Mouse (Mus musculus) liver, embryonic 14.5 days (tissue): ENCODE measurements around the gene Accs. TPM values are rescaled to one million over a fixed set of nuclear protein-coding genes. Genes with fewer than 3 reads are reported as not detected.

Experiments used
- ATAC-seq: fragments of 200-750 bp; cut with Nextera tagmentation; 2 replicates; pipeline ENCODE4 v1.8.0; 2017; ENCODE audit warnings: moderate number of reproducible peaks, mild to moderate bottlenecking, moderate library complexity; ENCODE audit not compliant: insufficient read depth
- DNase-seq, 3 experiments: peaks; one replicate each; pipeline ENCODE4 v3.0.0-alpha.2; 2012 to 2013; ENCODE audit warnings: low read depth in 3 of 3, low spot score in 3 of 3
- H3K27ac ChIP-seq: fragments of 300-500 bp; sonication (generic); 2 replicates; pipeline ENCODE4 v1.5.1; 2014; ENCODE audit warnings: moderate library complexity, mild to moderate bottlenecking, control low read depth, inconsistent platforms
- H3K27me3 ChIP-seq: fragments of 300-500 bp; sonication (generic); 2 replicates; pipeline ENCODE4 v1.6.1; 2014; ENCODE audit warnings: mild to moderate bottlenecking, low read length, moderate library complexity; ENCODE audit not compliant: control insufficient read depth, insufficient read depth
- H3K36me3 ChIP-seq: fragments of 300-500 bp; sonication (generic); replicated peaks from 2 replicates; pipeline ENCODE4 v1.6.1; 2014; ENCODE audit warnings: low read depth; ENCODE audit not compliant: control insufficient read depth, insufficient read depth
- H3K4me1 ChIP-seq, 2 experiments: fragments of 200-500 bp in 1 of 2; fragments of 300-500 bp in 1 of 2; sonication (generic) in 1 of 2; replicated peaks; 2 replicates each; pipeline ENCODE4 v1.6.1; 2012 to 2014; ENCODE audit warnings: antibody characterized with exemption in 1 of 2, inconsistent platforms in 1 of 2, low read length in 1 of 2; ENCODE audit not compliant: control insufficient read depth in 2 of 2, insufficient read depth in 2 of 2
- H3K4me2 ChIP-seq: fragments of 300-500 bp; sonication (generic); 2 replicates; pipeline ENCODE4 v1.6.1; 2014; ENCODE audit warnings: low read depth, mild to moderate bottlenecking, control low read depth, moderate library complexity
- H3K4me3 ChIP-seq, 2 experiments: fragments of 200-500 bp in 1 of 2; fragments of 300-500 bp in 1 of 2; sonication (generic) in 1 of 2; 2 replicates each; pipeline ENCODE4 v1.5.1; 2012 to 2014; ENCODE audit warnings: low read depth in 2 of 2, low read length in 2 of 2, mild to moderate bottlenecking in 2 of 2, control low read depth in 1 of 2, inconsistent platforms in 1 of 2, moderate library complexity in 1 of 2; ENCODE audit not compliant: insufficient read depth in 1 of 2
- H3K9ac ChIP-seq: fragments of 300-500 bp; sonication (generic); replicated peaks from 2 replicates; pipeline ENCODE4 v1.6.1; 2014; ENCODE audit warnings: mild to moderate bottlenecking, control low read depth, moderate library complexity
- H3K9me3 ChIP-seq: fragments of 300-500 bp; sonication (generic); 2 replicates; pipeline ENCODE4 v1.6.1; 2016; ENCODE audit warnings: low read length, mixed read lengths; ENCODE audit not compliant: control insufficient read depth
- CTCF ChIP-seq: IDR thresholded peaks from 2 replicates; pipeline ENCODE4 v1.5.1; 2016; ENCODE audit warnings: antibody characterized with exemption, low read depth, control low read depth
- EP300 ChIP-seq: IDR thresholded peaks from 2 replicates; pipeline ENCODE4 v1.6.1; 2016; ENCODE audit warnings: antibody characterized with exemption, low read depth
- WGBS: fragments of 180-500 bp; shearing (Covaris S2); extraction: QIAGEN DNeasy Blood & Tissue Kit; methylation state at CpG from one replicate; pipeline ENCODE4 v1.1.7; 2014; ENCODE audit not compliant: insufficient replicate concordance; 5-methylcytosine and 5-hydroxymethylcytosine counted together
- polyA plus RNA-seq, 2 experiments: library from polyadenylated mRNA; depleted of rRNA in 1 of 2; stranded (reverse) in 1 of 2; unstranded in 1 of 2; fragments of >200 nt; fragmentation: Nextera tagmentation in 1 of 2; extraction: Ambion mirVana in 1 of 2; gene quantifications; 2 replicates each; pipeline versions ENCODE4 v1.2.1 to v1.2.3; 2012 to 2014

Gene Accs
- polyA plus RNA-seq, 2 experiments = 0.88 to 1.5 TPM

GRCm38 (mm10) chr2:93840109-93840508 lies 9.6 kb downstream of the Accs start:
- Histone ChIP-seq H3K9ac (no peak overlapping the region), H3K9me3 (no peaks in the 10 kb centered on the region), H3K4me1 (no peaks in the 10 kb centered on the region), H3K27ac (no peak overlapping the region), H3K27me3 (no peaks in the 10 kb centered on the region), H3K36me3 (no peaks in the 10 kb centered on the region), H3K4me2 (no peak overlapping the region), H3K4me3 (no peak overlapping the region)
- ATAC-seq (no peak), DNase-seq (no peak)
- WGBS = 58% methylated on average over 6 of the region's 6 CpGs
- TF ChIP-seq EP300 (no peak), CTCF (no peak)

GRCm38 (mm10) chr2:93838931-93839330 lies 10.8 kb downstream of the Accs start:
- H3K27me3 ChIP-seq = no peaks in the 10 kb centered on the region

GRCm38 (mm10) chr2:93836232-93836785 lies 13.4 kb downstream of the Accs start:
- Histone ChIP-seq H3K9me3 (no peaks in the 10 kb centered on the region), H3K36me3 (no peaks in the 10 kb centered on the region), H3K9ac (no peak overlapping the region), H3K27ac (no peak overlapping the region), H3K27me3 (no peaks in the 10 kb centered on the region), H3K4me1 (no peaks in the 10 kb centered on the region), H3K4me2 (no peak overlapping the region), H3K4me3 (no peak overlapping the region)
- TF ChIP-seq CTCF (no peak), EP300 (no peak)
- 72% methylated on average over 13 of the region's 13 CpGs for WGBS
- ATAC-seq (no peak), DNase-seq (no peak)

More at GRCm38 (mm10) chr2:93838931-93839330, 10.8 kb downstream of the Accs start:
- Histone ChIP-seq H3K9ac (no peak overlapping the region), H3K4me2 (no peak overlapping the region), H3K27ac (no peak overlapping the region), H3K4me1 (no peaks in the 10 kb centered on the region), H3K9me3 (no peaks in the 10 kb centered on the region), H3K4me3 (no peak overlapping the region), H3K36me3 (no peaks in the 10 kb centered on the region)
- DNase-seq (no peak), ATAC-seq (no peak)
- WGBS = 68% methylated on average over 4 of the region's 4 CpGs
- TF ChIP-seq CTCF (no peak), EP300 (no peak)

GRCm38 (mm10) chr2:93835596-93835995 lies 14.1 kb downstream of the Accs start:
- no peak overlapping the region for H3K4me2 ChIP-seq
- no peak overlapping the region for H3K4me3 ChIP-seq
- H3K9me3 ChIP-seq = no peaks in the 10 kb centered on the region
- ATAC-seq (no peak), DNase-seq (no peak)
- no peaks in the 10 kb centered on the region for H3K36me3 ChIP-seq
- TF ChIP-seq CTCF (no peak), EP300 (no peak)
- H3K27ac ChIP-seq = no peak overlapping the region
- H3K27me3 ChIP-seq = no peaks in the 10 kb centered on the region
- H3K4me1 ChIP-seq = no peaks in the 10 kb centered on the region
- 70% methylated on average over 11 of the region's 11 CpGs for WGBS
- H3K9ac ChIP-seq = no peak overlapping the region

GRCm38 (mm10) chr2:93823519-93823918 lies 26.2 kb downstream of the Accs start:
- H3K4me1 ChIP-seq = peaks cover 2 to 5% of the 10 kb centered on the region in 2 experiments; a peak in 2 of 4 replicates
- ATAC-seq = no peak
- DNase-seq = peak; percentile 86 to 88 (median 86)
- no peaks in the 10 kb centered on the region for H3K36me3 ChIP-seq
- no peak overlapping the region for H3K4me2 ChIP-seq
- no peak for TF ChIP-seq EP300
- peak; percentile 98 for TF ChIP-seq CTCF
- no peaks in the 10 kb centered on the region for H3K9me3 ChIP-seq
- H3K27ac ChIP-seq = no peak overlapping the region
- no peaks in the 10 kb centered on the region for H3K27me3 ChIP-seq
- H3K9ac ChIP-seq = no peak overlapping the region
- WGBS = 11% methylated on average over 8 of the region's 8 CpGs
- no peak overlapping the region for H3K4me3 ChIP-seq
